Mouse (Mus musculus) stomach, embryonic 14.5 days (tissue): ENCODE measurements around the gene Trim2. TPM values are rescaled to one million over a fixed set of nuclear protein-coding genes. Genes with fewer than 3 reads are reported as not detected.

ENCODE experiments used
- ATAC-seq: fragments of 200-750 bp; cut with Nextera tagmentation; 2 replicates; pipeline ENCODE4 v1.8.0; 2017; ENCODE audit warnings: low read depth, moderate TSS enrichment; ENCODE audit not compliant: insufficient number of reproducible peaks, insufficient read depth, low FRiP score
- H3K27ac ChIP-seq: fragments of 300-500 bp; sonication (generic); 2 replicates; pipeline ENCODE4 v1.5.1; 2014; ENCODE audit warnings: mild to moderate bottlenecking, low read length, moderate library complexity, mixed read lengths
- H3K27me3 ChIP-seq: fragments of 300-500 bp; sonication (generic); 2 replicates; pipeline ENCODE4 v1.6.1; 2014; ENCODE audit warnings: low read length, control low read depth, mixed read lengths; ENCODE audit not compliant: control insufficient read depth, insufficient read depth
- H3K36me3 ChIP-seq: fragments of 300-500 bp; sonication (generic); 2 replicates; pipeline ENCODE4 v1.6.1; 2014; ENCODE audit warnings: mild to moderate bottlenecking, control low read depth, low read length, moderate library complexity, mixed read lengths; ENCODE audit not compliant: control insufficient read depth, insufficient read depth
- H3K4me1 ChIP-seq: fragments of 300-500 bp; sonication (generic); 2 replicates; pipeline ENCODE4 v1.6.1; 2014; ENCODE audit warnings: low read length, control low read depth, mixed read lengths; ENCODE audit not compliant: control insufficient read depth, insufficient read depth
- H3K4me2 ChIP-seq: fragments of 300-500 bp; sonication (generic); replicated peaks from 2 replicates; pipeline ENCODE4 v1.6.1; 2014; ENCODE audit warnings: low read depth, low read length, control low read depth
- H3K4me3 ChIP-seq: fragments of 300-500 bp; sonication (generic); 2 replicates; pipeline ENCODE4 v1.5.1; 2014; ENCODE audit warnings: low read depth, low read length, control low read depth
- H3K9ac ChIP-seq: fragments of 300-500 bp; sonication (generic); replicated peaks from 2 replicates; pipeline ENCODE4 v1.6.1; 2014; ENCODE audit warnings: low read depth, mild to moderate bottlenecking, control low read depth, low read length, moderate library complexity, mixed read lengths
- H3K9me3 ChIP-seq: fragments of 300-500 bp; sonication (generic); 2 replicates; pipeline ENCODE4 v1.6.1; 2016; ENCODE audit warnings: low read depth, low read length, control low read depth; ENCODE audit not compliant: control insufficient read depth
- WGBS: fragments of 180-500 bp; shearing (Covaris S2); extraction: QIAGEN DNeasy Blood & Tissue Kit; methylation state at CpG from one replicate; pipeline ENCODE4 v1.1.7; 2014; 5-methylcytosine and 5-hydroxymethylcytosine counted together
- polyA plus RNA-seq: library from polyadenylated mRNA; unstranded; fragments of >200 nt; fragmentation: Nextera tagmentation; extraction: Ambion mirVana; gene quantifications from 2 replicates; pipeline ENCODE4 v1.2.1, GENCODE M21; 2014

Trim2 gene
- polyA plus RNA-seq, 1 experiment from 2014 or later: 37.1 TPM

GRCm38 (mm10) chr3:84172406-84172805, 134.3 kb downstream of the Trim2 start:
- Histone ChIP-seq H3K4me3 (no peak overlapping the region), H3K9ac (no peak overlapping the region), H3K27ac (no peak overlapping the region), H3K36me3 (no peaks in the 10 kb centered on the region; the same call in 1 of the 2 replicates), H3K4me1 (no peaks in the 10 kb centered on the region), H3K9me3 (no peaks in the 10 kb centered on the region), H3K4me2 (no peak overlapping the region), H3K27me3 (no peaks in the 10 kb centered on the region)
- WGBS: 42% methylated on average over 11 of the region's 11 CpGs
- ATAC-seq: no peak

- no peak overlapping the region for H3K4me2 ChIP-seq
- WGBS: 72% methylated on average over 8 of the region's 8 CpGs
- H3K4me1 ChIP-seq: no peaks in the 10 kb centered on the region
- H3K4me3 ChIP-seq: no peak overlapping the region
- H3K27me3 ChIP-seq: no peaks in the 10 kb centered on the region
- peaks cover 1% of the 10 kb centered on the region for H3K36me3 ChIP-seq
- no peak for ATAC-seq
- no peak overlapping the region for H3K9ac ChIP-seq
- no peak overlapping the region for H3K27ac ChIP-seq
- no peaks in the 10 kb centered on the region for H3K9me3 ChIP-seq
These were observed 137.2 kb downstream of the Trim2 start for GRCm38 (mm10) chr3:84169393-84170005.

GRCm38 (mm10) chr3:84168943-84169342, 137.7 kb downstream of the Trim2 start:
- Histone ChIP-seq H3K9me3 (no peaks in the 10 kb centered on the region), H3K4me1 (no peaks in the 10 kb centered on the region), H3K4me2 (no peak overlapping the region), H3K36me3 (peaks cover 7% of the 10 kb centered on the region), H3K9ac (no peak overlapping the region), H3K27ac (no peak overlapping the region), H3K27me3 (no peaks in the 10 kb centered on the region), H3K4me3 (no peak overlapping the region)
- ATAC-seq: no peak
- WGBS: 89% methylated on average over 6 of the region's 6 CpGs

- no peaks in the 10 kb centered on the region for H3K27me3 ChIP-seq
These were observed 140.6 kb downstream of the Trim2 start for GRCm38 (mm10) chr3:84166073-84166472.

GRCm38 (mm10) chr3:84165391-84165790, 141.3 kb downstream of the Trim2 start:
- no peak for ATAC-seq
- Histone ChIP-seq H3K4me2 (no peak overlapping the region), H3K9ac (no peak overlapping the region), H3K36me3 (peaks cover 7% of the 10 kb centered on the region), H3K27me3 (no peaks in the 10 kb centered on the region), H3K4me1 (no peaks in the 10 kb centered on the region), H3K4me3 (no peak overlapping the region), H3K27ac (no peak overlapping the region), H3K9me3 (no peaks in the 10 kb centered on the region)
- 89% methylated on average over 3 of the region's 3 CpGs for WGBS

More at GRCm38 (mm10) chr3:84166073-84166472, 140.6 kb downstream of the Trim2 start:
- WGBS: 87% methylated on average over 5 of the region's 5 CpGs
- Histone ChIP-seq H3K4me3 (no peak overlapping the region), H3K4me2 (no peak overlapping the region), H3K4me1 (no peaks in the 10 kb centered on the region), H3K27ac (no peak overlapping the region), H3K9ac (no peak overlapping the region), H3K36me3 (peaks cover 7% of the 10 kb centered on the region), H3K9me3 (no peaks in the 10 kb centered on the region)
- ATAC-seq: no peak

GRCm38 (mm10) chr3:84157559-84158350, 148.9 kb downstream of the Trim2 start:
- ATAC-seq: no peak
- H3K36me3 ChIP-seq: no peaks in the 10 kb centered on the region
- H3K9me3 ChIP-seq: no peaks in the 10 kb centered on the region
- H3K27me3 ChIP-seq: no peaks in the 10 kb centered on the region
- H3K9ac ChIP-seq: no peak overlapping the region
- WGBS: 86% methylated on average over 4 of the region's 4 CpGs
- no peak overlapping the region for H3K4me3 ChIP-seq
- no peak overlapping the region for H3K27ac ChIP-seq
- H3K4me1 ChIP-seq: no peaks in the 10 kb centered on the region
- H3K4me2 ChIP-seq: no peak overlapping the region

- 54% methylated on average over 4 of the region's 4 CpGs for WGBS
- no peaks in the 10 kb centered on the region for H3K36me3 ChIP-seq
- no peaks in the 10 kb centered on the region for H3K27me3 ChIP-seq
- H3K4me1 ChIP-seq: no peaks in the 10 kb centered on the region
- no peak for ATAC-seq
- H3K4me2 ChIP-seq: no peak overlapping the region
- H3K4me3 ChIP-seq: no peak overlapping the region
- H3K27ac ChIP-seq: no peak overlapping the region
- no peak overlapping the region for H3K9ac ChIP-seq
- no peaks in the 10 kb centered on the region for H3K9me3 ChIP-seq
These were observed 149.7 kb downstream of the Trim2 start for GRCm38 (mm10) chr3:84157011-84157410.

- no peak for ATAC-seq
- Histone ChIP-seq H3K4me2 (0 out of 2 replicates have a peak overlapping the region, but pooled peaks have one; percentile 85), H3K9ac (no peak overlapping the region), H3K27ac (no peak overlapping the region), H3K9me3 (no peaks in the 10 kb centered on the region), H3K27me3 (no peaks in the 10 kb centered on the region), H3K4me3 (no peak overlapping the region), H3K4me1 (no peaks in the 10 kb centered on the region), H3K36me3 (no peaks in the 10 kb centered on the region)
- 30% methylated on average over 6 of the region's 6 CpGs for WGBS
These were observed 150.6 kb downstream of the Trim2 start for GRCm38 (mm10) chr3:84156105-84156504.
